Mouse (Mus musculus): ENCODE data around the gene Tbc1d5. TPM values are rescaled to one million over a fixed set of nuclear protein-coding genes. Genes with fewer than 3 reads are reported as not detected.

Tbc1d5 gene
- polyA plus RNA-seq (2012; rRNA removed; ENCODE audit: low replicate concordance), result 12.7 and 14.7 TPM in 2 replicates

DNA sequence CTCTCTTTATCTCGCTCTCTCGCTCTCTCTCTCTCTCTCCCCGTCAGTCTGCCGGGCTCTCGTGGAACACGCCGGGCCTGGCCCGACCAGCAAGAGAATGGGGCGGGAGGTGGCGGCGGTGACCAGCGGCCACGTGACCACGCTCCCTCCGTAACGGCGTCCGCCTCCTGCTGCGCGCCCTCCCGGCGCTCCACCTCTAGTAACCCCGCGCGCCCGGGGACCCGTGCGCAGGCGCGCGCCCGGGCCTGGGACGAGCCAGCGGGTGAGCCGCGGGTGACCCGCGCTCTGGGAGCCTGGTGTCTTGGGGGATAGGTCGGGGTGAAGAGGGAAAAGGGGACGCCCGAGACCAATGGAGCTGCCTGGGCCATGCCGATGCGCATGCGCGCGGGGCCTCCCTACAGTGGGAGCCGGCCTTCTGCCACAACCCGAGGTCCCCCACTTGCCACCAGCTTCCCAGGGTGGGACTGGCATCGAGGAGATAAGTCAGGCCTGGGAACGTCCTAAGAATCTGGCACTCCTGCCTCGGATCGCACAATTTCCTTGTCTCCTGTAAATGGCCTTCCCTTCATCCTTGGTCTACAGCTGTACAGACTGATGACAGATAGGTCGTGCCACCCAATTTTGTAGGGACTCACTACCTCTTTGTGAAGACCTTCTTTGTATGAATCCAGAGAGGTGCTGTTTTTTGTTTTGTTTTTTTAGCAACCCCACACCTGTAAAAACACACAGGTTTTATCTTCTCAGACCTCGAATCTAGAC lies at the start of gene Tbc1d5:
Gene Tbc1d5 (minus strand): TSS at position 158 of the 759 bp plus-strand sequence.

Measured in mammary gland, adult 2 months (tissue).